Mouse (Mus musculus): ENCODE data around the gene Mtx2.

Gene Mtx2

DNA sequence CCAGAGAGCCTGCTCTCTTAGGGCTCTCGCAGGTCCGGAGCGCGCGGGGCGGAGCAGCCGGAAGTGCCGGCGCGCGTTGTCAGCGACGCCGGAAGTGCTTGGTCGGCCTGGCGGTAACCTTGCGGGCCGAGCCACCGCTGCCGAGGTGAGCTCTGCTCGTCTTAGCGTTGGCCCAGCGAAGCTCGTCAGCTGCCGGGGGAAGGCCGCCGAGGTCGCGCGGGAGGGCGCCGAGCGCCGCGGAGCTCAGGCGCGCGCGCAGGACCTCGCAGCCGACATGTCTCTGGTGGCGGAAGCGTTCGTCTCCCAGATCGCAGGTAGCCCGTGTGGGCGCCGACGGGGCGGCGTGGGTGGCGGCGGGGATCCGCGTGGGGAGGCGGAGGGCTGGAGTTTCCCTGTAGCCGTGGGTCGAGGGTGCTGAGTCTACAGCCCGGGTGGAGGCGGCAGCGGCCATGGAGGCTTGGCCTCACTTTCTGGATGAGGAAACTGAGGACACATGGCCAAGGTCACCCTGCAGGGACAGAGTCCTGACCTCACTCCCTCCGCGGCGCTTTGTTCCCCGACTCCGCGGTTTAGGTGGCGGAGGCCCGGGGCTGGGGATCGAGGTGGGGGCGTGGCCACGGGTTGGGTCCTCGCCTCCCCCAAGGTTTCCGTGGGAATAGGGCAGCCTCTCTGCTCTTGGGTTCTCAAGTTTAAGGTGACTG, at the start of gene Mtx2:
TSS of gene Mtx2 (plus strand) at position 74 of the 701 bp plus-strand sequence.
- peak; percentile 80 for DNase-seq

DNA sequence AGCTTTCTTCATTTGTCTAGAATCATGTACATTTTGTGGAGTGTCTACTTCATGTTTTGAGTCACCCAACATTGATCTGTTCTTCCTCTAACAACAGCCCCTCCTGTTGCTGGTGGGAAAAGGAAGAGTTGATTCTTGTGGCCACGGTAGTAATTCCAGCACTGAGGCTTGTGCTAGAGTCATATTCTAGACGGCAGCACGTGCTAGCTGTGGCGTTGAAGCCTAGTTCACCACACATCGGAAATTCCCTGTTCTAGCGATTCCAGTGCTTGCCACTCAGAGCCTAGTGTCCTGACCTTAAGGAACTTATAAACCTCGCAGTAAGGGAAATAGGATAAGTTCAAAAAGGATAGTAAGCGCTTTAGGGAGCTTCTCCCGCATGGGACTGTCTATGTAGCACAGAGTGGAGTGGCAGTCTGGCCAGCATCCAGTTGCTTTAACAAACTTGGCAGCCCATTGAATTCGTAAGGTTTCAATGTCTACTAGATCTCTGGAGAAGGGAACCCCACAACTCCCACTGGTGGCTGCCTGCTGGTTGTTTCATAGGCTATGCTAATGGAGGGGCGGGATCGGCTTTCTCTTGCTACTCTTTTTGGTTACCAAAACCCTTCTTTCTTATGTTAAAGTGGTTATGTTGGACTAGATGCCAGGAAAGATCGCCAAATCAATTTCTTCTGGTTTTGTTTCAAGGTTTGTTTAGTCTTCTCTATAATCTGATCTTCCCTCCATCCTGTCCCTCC, 47.9 kb upstream of the Mtx2 start:
- no peak for DNase-seq

DNA sequence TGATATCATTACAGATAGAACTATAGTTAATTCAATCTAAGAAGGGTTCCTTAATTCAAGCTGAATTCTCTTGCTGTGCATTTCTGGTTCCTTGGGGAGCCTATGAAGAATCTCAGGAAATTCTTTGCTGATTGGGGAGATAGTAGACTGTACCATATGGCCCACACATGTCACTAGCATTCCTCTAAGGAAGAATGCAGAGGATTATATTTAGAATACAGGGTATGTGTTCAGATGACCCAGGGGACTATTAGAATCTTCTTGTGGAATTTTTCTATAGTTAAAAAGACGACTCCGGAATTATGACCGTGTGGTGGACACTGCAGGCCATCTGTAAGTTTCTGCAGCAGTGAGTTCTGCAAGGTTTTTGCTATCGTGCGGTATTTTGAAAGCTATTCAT, 44.2 kb upstream of the Mtx2 start:
- DNase-seq: no peak

DNA sequence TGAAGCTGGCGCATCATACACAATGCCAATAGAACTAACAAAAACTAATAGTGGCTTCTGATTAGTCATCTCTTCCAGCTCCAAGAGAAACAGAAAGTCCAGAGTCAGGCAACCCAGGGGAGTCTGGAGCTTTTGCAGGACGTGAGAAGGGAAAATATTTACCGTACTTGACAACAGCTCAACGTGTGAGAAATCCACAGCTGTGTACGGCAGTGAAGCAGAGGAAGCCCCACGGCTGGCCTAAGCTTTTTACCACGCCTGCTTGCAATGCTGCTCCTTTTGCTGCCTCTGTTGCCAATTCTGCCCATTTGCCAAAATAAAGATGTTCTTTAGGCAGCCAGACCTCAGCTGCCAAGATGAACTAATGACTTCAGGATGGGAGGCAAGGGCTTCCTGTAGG, 30.1 kb upstream of the Mtx2 start:
- no peak for DNase-seq

DNA sequence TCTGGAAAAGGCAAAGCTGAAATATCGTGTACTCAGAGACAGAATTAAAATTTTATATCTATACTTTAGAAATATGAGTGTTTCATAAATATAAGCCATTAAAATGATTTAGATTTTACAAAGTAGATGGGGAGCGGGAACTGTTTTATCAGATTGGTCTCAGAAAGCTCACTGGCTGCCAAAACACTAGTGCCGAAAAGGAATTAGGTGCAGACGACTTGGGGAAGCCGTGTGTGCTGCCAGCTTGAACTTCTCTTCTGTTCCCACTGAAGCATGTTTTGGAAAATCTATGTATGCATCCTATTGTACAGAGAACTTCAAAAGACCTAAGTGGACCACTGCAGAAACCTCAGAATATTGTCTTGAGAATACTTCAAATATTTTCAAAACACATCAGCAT, 17.2 kb upstream of the Mtx2 start:
- no peak for DNase-seq

DNA sequence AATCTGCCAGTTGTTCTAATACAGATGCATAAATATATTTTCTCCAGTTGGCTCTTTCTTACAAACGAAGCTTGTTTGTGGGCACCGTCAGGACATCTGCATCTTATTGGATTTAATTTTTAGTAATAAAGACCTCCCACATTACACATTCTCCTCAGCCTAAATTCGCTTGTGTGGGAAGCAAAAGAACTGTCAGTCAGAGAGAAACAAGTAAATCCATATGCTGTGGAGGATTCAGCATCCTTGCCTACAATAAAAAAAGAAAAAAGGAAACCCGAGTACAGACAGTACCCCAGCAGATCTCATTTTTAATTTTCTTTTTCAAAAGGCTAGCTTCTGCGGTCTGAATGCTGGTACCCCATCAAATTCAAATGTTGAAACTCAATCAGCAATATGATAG, 2.9 kb upstream of the Mtx2 start:
- DNase-seq: no peak

DNA sequence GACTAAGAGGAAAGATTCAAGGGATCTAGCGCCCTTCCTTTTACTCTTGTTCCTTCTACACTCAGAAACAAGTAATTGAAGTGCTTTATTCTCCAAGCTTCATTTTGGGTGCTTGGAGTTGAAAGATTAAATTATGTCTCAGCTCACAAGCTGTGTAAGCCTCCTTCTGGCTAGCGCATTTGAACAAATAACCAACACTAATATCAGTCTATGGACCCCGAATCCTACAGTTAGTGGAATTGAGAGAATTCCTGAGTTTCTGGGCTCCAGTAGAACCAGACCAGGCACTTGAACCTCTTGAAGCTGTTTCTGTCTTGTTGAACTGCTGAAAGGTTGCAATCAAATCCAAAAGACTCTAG, 253 bp upstream of the Mtx2 start:
- DNase-seq: no peak

DNA sequence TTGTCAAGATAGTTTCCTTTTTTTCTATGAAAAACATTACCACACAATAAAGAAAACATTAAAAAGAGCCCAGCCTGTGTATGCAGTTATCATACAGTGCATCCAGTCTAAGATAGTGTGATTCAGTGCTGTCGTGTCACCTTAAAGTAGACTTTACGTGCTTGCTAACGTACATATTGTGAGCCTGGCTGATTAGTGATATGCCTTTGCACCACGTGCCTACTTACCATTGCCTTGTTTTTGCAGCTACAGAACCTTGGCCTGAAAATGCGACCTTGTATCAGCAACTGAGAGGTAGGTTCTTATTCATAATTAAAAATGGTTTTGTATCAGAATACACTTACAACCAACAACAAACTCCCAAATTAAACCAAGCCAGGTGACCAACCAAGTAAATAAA, 21.4 kb downstream of the Mtx2 start:
- no peak for DNase-seq

DNA sequence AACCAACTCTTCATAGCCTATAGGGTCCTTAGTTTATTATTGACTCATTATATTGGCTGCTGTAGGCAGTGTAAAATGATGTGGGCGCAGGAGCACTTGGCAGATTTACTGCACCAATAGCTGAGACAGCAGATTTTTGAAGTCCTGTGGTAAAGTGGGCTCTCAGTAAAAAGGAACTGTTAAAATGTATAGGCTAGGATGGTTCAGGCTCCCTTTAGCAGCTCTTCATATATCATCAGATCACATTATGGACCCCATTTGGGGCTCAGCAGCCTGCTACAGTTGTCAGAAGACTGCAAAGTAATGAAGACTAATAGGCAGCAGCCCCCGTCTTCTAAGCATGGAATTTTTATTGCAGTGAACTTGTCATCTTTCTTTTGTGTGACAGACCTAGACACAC, 21.9 kb downstream of the Mtx2 start:
- DNase-seq: no peak

DNA sequence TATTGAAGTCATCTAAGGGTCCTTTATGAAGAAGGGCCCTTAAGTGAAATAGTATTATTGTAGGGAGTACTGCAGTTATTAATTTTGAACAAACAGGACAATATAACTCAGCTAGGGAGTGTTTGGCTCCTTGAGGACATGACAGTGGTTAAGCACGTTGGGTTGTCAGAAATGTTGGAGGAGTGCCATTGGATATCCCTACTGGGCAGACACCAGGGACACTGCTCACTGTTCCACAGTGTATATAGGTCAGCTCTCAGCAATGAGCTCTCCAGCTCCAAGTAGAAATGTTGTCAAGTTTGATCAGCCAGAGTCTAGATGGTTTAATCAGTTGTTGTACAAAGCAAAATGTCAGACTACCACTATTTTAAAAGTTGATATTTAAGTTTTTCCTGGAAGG, 24.4 kb downstream of the Mtx2 start:
- no peak for DNase-seq

DNA sequence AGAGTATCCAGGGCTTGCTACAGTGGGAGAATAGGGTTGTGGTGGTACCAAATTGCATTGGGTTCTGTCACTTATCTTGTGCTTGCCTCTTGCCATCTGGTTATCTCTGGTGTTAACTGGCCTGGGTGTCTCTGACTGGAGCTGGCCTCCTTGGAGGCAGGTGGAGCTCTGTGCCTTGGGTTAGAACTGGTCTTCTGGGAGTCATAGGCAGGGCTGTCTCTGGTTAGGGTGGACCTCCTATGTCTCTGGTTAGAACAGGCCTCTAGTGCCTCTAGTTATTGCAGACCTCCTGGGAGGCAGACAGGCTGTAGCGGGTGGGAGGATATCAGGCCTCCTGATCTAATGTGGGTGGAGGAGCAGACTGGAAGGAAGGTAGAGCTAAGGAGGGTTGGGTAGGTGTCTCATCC, 36.5 kb downstream of the Mtx2 start:
- DNase-seq: no peak

DNA sequence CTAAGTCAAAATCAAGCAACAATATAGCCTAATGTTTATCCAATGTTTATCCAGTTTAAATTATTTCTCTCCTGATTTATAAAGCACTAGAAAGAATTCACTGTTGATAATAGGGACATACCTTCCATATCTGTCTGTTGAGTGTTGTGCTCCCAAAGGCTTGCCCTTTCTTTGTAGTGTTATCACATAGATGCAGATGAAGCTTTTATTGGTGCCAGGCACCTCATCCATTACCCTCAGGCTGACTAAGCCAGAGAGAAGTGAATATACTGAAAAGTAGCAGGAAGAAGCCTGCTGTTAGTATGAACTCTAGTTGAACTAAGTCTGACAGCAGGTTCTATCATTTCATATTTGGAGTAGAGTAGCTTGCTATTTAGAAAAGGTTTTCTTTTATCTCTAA, 39.8 kb downstream of the Mtx2 start:
- DNase-seq: no peak

DNA sequence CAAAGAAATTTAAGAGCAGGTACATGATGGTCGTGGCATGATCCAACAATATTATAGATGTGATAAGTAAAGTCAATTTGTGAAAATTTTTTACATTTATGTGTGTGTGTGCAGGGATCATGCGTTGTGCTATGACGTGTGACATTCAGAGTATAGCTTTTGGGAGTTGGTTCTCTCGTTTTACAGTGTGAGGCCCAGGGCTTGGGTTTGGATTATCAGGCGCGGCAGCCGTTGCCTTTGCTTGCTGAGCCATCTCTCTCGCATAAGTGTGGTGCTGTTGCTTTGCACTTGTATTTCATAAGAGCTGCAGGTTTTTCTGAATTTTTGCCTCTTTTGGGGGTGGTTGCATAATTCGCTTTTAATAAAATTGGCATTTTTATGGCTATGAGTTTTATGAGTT, 48.4 kb downstream of the Mtx2 start:
- DNase-seq: no peak

DNA sequence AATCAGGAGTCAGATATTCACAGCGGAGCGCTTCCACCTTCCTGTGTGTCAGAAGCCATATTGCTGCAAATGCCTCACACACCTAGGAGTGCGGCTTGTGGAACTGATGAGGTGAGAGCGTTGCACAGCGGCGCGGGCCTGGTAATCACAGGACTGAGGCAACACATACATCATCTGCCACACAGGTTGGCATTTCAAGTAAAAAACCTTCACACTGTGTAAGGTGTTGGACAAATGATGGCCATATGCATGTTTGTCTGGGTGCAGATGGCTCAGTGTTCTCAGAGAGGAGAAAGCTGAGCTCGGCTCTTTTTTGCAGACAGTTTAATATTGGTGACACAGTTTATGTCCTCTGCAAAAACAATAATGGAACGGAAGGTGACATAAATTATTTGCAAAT, 58.8 kb downstream of the Mtx2 start:
- DNase-seq: no peak

DNA sequence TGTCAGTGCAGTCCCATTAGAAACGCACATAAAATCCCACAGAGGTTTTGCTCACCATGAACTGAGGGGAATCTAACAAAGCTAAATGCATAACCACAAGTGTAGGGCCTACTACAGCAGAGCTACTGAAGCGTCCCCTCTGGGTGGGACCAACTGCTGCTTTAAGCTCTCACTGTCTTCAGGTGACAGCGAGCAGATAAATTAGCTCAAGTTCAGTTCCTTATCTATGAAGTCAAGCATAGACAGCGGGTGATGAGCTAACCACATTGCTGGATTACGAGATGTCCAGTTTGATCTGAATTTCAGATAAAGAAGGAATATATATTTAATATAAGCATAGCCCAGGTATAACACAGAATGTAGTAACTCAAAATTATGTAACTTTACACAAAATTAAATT, 66.3 kb downstream of the Mtx2 start:
- no peak for DNase-seq

DNA sequence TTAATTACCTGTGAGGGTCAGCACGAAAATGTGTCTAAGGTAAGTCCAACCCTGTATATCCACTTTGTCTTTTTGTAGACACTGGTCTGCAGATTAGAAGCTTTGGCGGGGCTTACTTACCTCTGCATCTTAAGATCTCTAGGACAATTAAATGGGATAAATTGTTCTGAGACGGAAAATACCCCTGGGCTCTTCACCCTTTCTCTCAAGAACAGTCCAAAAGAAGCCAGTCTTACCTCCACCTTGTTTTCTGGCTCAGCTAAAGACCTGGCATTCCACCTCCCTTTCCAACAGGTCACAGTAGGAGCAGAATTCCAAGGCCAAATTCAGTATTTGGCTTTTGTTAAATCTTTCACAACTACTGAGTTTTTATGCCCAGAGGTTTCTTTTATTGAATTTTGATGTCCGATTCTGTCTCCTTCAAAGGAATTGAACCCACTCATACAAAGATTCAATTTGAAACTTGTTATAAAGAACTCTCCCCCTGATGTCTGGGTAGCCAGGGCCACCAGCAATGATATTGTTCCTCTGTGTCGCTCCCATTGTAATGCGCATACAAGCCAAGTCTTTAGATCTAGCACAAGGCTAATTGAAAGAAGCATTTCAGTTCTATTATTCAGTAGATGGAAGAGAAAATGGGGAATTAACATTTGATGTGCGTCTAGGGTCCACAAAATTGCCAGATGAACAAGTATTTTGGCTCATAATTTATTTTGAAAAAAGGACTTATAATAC, 67.4 kb downstream of the Mtx2 start:
- DNase-seq: no peak

DNA sequence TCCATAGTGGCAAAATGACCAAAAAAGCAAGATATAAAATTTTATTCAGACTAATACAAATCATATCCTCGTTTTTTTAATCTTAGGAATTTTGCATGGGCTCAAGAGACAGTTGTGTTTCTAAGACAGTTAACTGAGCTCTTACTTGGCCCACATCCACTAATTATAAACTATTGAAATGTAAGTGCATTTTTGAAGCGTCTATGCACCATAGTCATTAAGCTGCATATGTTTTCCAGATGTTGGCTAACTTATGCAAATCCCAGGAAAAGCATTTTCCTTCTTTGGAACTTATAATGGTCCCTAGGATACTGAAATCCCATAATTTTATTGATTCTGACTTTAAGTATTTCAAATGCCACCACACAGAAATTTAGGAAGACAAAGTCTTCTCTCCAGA, 68.5 kb downstream of the Mtx2 start:
- DNase-seq: no peak

DNA sequence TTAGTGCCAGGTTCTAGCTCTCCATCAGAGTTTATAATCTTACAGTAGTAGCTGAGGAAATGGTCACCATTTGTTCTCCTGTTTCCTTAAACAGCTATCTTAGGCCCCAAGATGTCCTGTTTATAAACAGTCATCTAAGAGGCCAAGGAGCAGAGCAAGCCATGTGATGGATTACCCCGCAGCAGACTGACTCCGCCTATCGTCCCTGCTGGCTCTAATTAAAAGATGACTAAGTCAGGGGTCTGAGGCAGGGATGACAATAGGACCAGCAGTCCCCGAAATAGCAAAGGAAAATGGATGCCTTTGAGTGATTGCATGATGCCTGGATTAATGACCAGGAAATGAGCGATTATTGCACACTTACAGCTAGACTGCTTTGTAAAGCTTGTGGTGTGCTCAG, 74.4 kb downstream of the Mtx2 start:
- DNase-seq: peak; percentile 9

DNA sequence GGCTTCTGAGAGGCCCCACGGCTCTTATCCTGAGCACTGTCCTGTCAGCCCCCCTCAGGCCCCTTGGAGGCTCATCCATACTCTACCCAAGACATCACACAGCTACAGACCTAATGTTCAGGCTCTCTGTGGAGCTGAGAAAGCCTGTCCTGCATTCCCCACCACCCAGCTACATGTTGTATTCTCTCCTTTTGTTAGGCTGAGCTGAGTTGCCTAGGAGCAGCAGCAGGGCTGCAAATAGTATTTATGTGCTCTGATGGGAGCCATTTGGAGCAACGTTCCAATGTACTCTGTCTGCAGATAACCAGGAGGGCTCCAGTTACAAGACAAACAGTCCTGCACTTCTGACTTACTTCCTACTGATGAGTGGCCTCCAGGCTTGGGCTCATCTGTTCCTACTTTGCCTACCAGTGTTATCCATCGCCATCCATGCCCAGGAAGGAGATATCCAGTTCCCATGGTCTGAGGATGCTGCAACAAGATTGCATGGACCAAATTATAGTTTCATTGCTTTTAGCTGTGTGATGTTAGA, 76.2 kb downstream of the Mtx2 start:
- DNase-seq: no peak

DNA sequence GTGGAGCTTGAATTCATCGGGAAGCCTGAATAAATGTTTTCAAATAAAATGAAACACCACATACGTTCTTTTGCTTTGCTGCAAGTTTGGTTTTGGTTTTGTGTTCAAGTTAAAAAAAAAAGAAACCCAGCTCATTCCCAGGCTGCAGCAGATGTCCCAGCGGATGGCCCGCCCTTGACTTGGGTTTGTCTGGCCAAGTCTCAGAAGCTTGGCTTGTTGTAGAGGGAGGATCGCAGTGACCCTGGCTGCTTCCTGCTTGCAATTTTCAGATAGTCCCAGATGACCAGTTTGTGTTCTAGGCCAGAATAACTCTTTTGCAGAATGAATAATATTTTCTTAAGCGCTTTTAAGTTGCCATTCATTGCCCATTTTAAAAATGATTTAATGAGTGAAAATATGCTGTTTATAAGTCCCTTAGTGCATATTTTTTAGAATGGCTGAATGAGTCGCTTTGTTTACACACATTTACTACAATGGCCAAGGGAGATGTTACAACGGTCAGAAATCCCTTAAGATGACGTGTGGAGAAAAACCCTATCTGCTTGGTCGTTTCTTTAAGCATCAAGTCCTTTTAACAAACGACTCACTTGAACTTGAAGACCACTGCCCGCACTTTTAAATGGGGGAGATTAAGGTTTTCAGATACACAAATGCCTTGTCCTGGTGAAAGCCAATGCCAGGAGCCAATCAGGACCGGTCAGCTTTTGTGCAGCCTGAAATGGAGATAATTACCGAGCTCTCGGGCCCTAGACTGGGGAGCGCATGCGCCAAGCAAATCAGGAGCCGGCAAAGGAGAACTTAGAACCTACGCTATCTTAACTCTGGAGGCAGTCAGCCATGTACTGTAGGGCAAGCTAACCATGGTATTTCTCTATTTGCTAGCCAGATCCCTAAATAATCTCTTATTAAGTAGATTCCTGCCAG, 82.0 kb downstream of the Mtx2 start:
- peak; percentile 49 for DNase-seq

DNA sequence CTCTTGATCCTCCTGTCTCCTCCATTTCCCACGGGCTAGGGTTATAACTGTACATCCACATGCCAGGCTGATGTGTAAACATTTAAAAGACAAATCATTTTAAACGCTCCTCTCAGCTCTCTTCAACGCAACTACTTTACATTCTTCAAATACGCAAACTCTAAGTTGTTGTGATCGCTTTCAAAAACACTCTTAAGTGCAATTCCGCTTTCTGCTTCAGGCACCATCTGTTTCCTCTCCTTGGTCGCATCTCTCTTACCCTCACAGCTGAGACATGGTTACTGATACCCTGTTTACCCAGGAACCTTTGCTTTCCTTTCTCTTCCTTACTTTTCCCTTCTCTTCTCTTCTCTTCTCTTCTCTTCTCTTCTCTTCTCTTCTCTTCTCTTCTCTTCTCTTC, 86.4 kb downstream of the Mtx2 start:
- no peak for DNase-seq

DNA sequence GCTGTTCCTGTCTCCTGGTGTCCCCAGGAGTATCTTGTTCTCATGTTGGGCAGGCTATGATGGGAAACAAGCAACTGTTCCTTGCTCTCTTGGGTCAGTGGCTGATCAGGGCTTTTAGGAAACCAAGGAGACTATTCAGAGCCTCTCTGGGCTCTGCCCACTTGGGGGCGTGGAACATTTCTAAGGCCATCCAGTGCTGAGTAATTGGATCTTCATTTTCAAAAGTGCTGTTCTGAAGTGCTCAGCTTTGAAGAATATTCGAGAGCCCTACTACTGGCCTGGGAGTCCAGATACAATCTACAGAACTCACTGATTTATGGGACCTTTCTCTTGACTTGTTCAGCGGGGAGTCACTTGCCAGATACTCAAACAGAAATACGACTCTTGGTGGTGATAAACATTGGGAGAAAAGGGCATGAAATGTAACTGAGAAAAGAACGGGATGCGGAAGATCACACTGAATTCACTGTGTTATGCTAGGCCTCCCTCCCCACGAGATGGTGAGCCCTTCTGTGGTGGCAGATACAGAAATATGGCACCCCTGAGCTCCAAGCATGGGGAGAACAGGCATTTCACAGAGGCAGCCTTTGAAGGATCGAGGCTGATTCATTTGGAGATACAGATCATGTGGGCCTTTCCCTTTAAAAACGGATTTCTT, 92.4 kb downstream of the Mtx2 start:
- no peak for DNase-seq
